Mouse (Mus musculus) limb, embryonic 10.5 days (tissue): ENCODE results near the gene Brwd1. TPM values are rescaled to one million over a fixed set of nuclear protein-coding genes. Genes with fewer than 3 reads are reported as not detected.

ENCODE experiments used
- DNase-seq: peaks from one replicate; pipeline ENCODE4 v3.0.0-alpha.2; 2017; ENCODE audit warnings: low spot score
- H3K27ac ChIP-seq: fragments of 300-500 bp; sonication (generic); 2 replicates; pipeline ENCODE4 v1.5.1; 2016; ENCODE audit warnings: mild to moderate bottlenecking
- H3K27me3 ChIP-seq: fragments of 300-500 bp; sonication (generic); 2 replicates; pipeline ENCODE4 v1.6.1; 2016; ENCODE audit warnings: low read depth, mild to moderate bottlenecking; ENCODE audit not compliant: poor library complexity, severe bottlenecking
- H3K36me3 ChIP-seq: fragments of 300-500 bp; sonication (generic); 2 replicates; pipeline ENCODE4 v1.6.1; 2016; ENCODE audit warnings: mild to moderate bottlenecking, moderate library complexity
- H3K4me1 ChIP-seq: fragments of 300-500 bp; sonication (generic); 2 replicates; pipeline ENCODE4 v1.6.1; 2016
- H3K4me3 ChIP-seq: fragments of 300-500 bp; sonication (generic); 2 replicates; pipeline ENCODE4 v1.5.1; 2016; ENCODE audit warnings: mild to moderate bottlenecking, moderate library complexity
- H3K9me3 ChIP-seq: fragments of 300-500 bp; sonication (generic); replicated peaks from 2 replicates; pipeline ENCODE4 v1.6.1; 2016; ENCODE audit warnings: mild to moderate bottlenecking
- WGBS: fragments of 180-500 bp; shearing (Covaris S2); methylation state at CpG from one replicate; pipeline ENCODE4 v1.1.7; 2016; 5-methylcytosine and 5-hydroxymethylcytosine counted together
- microRNA-seq: library from miRNA; unstranded; fragments of <30 nt; microRNA quantifications from one replicate; pipeline ENCODE4, GENCODE M21; 2017
- polyA plus RNA-seq: library from polyadenylated mRNA; unstranded; fragments of >200 nt; fragmentation: Nextera tagmentation; extraction: Ambion mirVana; gene quantifications from 2 replicates; pipeline ENCODE4 v1.2.1, GENCODE M21; 2016

Brwd1 gene
- polyA plus RNA-seq, 1 experiment from 2014 or later, result 146 TPM

GRCm38 (mm10) chr16:95955716-95956346 is 126.5 kb downstream of the Brwd1 start:
- 78% methylated on average over 5 of the region's 5 CpGs for WGBS
- no peaks in the 10 kb centered on the region for H3K27me3 ChIP-seq
- H3K4me3 ChIP-seq, result no peak overlapping the region
- no peak overlapping the region for H3K27ac ChIP-seq
- DNase-seq, result no peak
- peaks cover 6% of the 10 kb centered on the region; the same call in 1 of the 2 replicates for H3K4me1 ChIP-seq
- H3K36me3 ChIP-seq, result no peaks in the 10 kb centered on the region
- H3K9me3 ChIP-seq, result no peaks in the 10 kb centered on the region

- Histone ChIP-seq H3K27ac (no peak overlapping the region), H3K4me3 (no peak overlapping the region), H3K4me1 (peaks cover 6% of the 10 kb centered on the region; the same call in 1 of the 2 replicates), H3K9me3 (no peaks in the 10 kb centered on the region), H3K36me3 (no peaks in the 10 kb centered on the region), H3K27me3 (no peaks in the 10 kb centered on the region)
- 89% methylated on average over 3 of the region's 3 CpGs for WGBS
- no peak for DNase-seq
Observed at GRCm38 (mm10) chr16:95954341-95954740, 128.0 kb downstream of the Brwd1 start.

GRCm38 (mm10) chr16:95953159-95953650 is 129.1 kb downstream of the Brwd1 start:
- 93% methylated on average over 4 of the region's 4 CpGs for WGBS
- no peak overlapping the region for H3K27ac ChIP-seq
- no peaks in the 10 kb centered on the region for H3K9me3 ChIP-seq
- no peaks in the 10 kb centered on the region for H3K36me3 ChIP-seq
- peaks cover 13% of the 10 kb centered on the region for H3K4me1 ChIP-seq
- no peaks in the 10 kb centered on the region for H3K27me3 ChIP-seq
- no peak overlapping the region for H3K4me3 ChIP-seq
- no peak for DNase-seq

GRCm38 (mm10) chr16:95951471-95951870 is 130.9 kb downstream of the Brwd1 start:
- H3K4me1 ChIP-seq, result peaks cover 13% of the 10 kb centered on the region
- no peaks in the 10 kb centered on the region for H3K27me3 ChIP-seq
- no peaks in the 10 kb centered on the region for H3K36me3 ChIP-seq
- WGBS, result 92% methylated on average over 2 of the region's 2 CpGs
- no peak for DNase-seq
- no peak overlapping the region for H3K4me3 ChIP-seq
- H3K27ac ChIP-seq, result no peak overlapping the region
- H3K9me3 ChIP-seq, result no peaks in the 10 kb centered on the region

- Histone ChIP-seq H3K9me3 (no peaks in the 10 kb centered on the region), H3K27ac (peak overlapping the region; percentile 87)
Observed at GRCm38 (mm10) chr16:95945389-95946311, 136.7 kb downstream of the Brwd1 start.

GRCm38 (mm10) chr16:95943186-95943585 is 139.1 kb downstream of the Brwd1 start:
- no peak overlapping the region for H3K4me3 ChIP-seq
- 81% methylated on average over 6 of the region's 6 CpGs for WGBS
- H3K27ac ChIP-seq, result peak overlapping the region; percentile 75

More at GRCm38 (mm10) chr16:95945389-95946311, 136.7 kb downstream of the Brwd1 start:
- Histone ChIP-seq H3K27me3 (no peaks in the 10 kb centered on the region), H3K4me1 (peaks cover 23% of the 10 kb centered on the region), H3K36me3 (no peaks in the 10 kb centered on the region), H3K4me3 (no peak overlapping the region)
- WGBS, result 33% methylated on average over 20 of the region's 20 CpGs
- peak; percentile 82 for DNase-seq

More at GRCm38 (mm10) chr16:95943186-95943585, 139.1 kb downstream of the Brwd1 start:
- Histone ChIP-seq H3K4me1 (peaks cover 15% of the 10 kb centered on the region), H3K9me3 (no peaks in the 10 kb centered on the region), H3K27me3 (no peaks in the 10 kb centered on the region), H3K36me3 (0 out of 2 replicates have a peak, but pooled peaks cover under 1% of the 10 kb centered on the region)
- DNase-seq, result no peak

Small RNA genes lying within 50 kb of the gene (microRNA-seq; reads per million reads assigned to microRNA genes)
- gene Gm27833, result not detected

Other genes starting within 250 kb of the Brwd1 start
- gene Psmg1, start 91.6 kb downstream of the Brwd1 start, polyA plus RNA-seq, result 139 and 149 TPM in 2 replicates
- gene Hmgn1, start 45.2 kb upstream of the Brwd1 start, polyA plus RNA-seq, result 979 and 1,015 TPM in 2 replicates
- gene Wrb, start 62.9 kb upstream of the Brwd1 start, polyA plus RNA-seq, result 78.2 and 79.6 TPM in 2 replicates
- gene Lca5l, start 109.7 kb upstream of the Brwd1 start, polyA plus RNA-seq, result 0.70 and 0.73 TPM in 2 replicates
- 1.1 and 1.3 TPM in 2 replicates for gene Sh3bgr, start 117.9 kb upstream of the Brwd1 start, polyA plus RNA-seq
- 0.16 TPM in 1 of 2 replicates, not detected in the other for gene B3galt5, start 153.3 kb upstream of the Brwd1 start, polyA plus RNA-seq